Comparison of ENCODE assay signal across 10 mouse cellular contexts in genomic region chr17:68103346-68103745, GRCm38 (mm10).
DNase-seq lines count a peak whose midpoint lies in the region; ATAC-seq and TF ChIP-seq lines count a peak whose summit lies in the region.
"Had no signal": no experiment of that assay in that cellular context is flagged by ENCODE, and none has a peak within 500 bp of the region (broad histone marks: within the 10 kb centered on the region; RNA-seq: fewer than 3 reads in every experiment).

No protein-coding gene starts in this region.

- no peaks in the 10 kb centered on the region for H3K36me3 ChIP-seq in heart, adult 2 months (ENCODE audit: control insufficient read depth, insufficient read depth, low read length)
- H3K36me3 ChIP-seq in heart, embryonic 12.5 days: no peaks in the 10 kb centered on the region
- H3K36me3 ChIP-seq in heart, embryonic 16.5 days (ENCODE audit: control insufficient read depth, insufficient read depth): no peaks in the 10 kb centered on the region
- no peaks in the 10 kb centered on the region for H3K36me3 ChIP-seq in kidney, embryonic 15.5 days

- no peaks in the 10 kb centered on the region for H3K9me3 ChIP-seq in heart, embryonic 12.5 days (replicated peaks)
- no peaks in the 10 kb centered on the region for H3K9me3 ChIP-seq in heart, embryonic 16.5 days (replicated peaks; ENCODE audit: control insufficient read depth, low read length)
- H3K9me3 ChIP-seq in kidney, embryonic 15.5 days (replicated peaks): no peaks in the 10 kb centered on the region

- TF ChIP-seq EP300 in heart, adult 2 months (IDR thresholded peaks at IDR 0.05; ENCODE audit: insufficient read depth, low read depth, low read length): 0 out of 2 replicates have a peak, but pooled peaks have one; percentile 27

- H3K4me3 ChIP-seq in heart, adult 2 months: no peak overlapping the region
- H3K4me3 ChIP-seq in heart, embryonic 12.5 days: no peak overlapping the region
- no peak overlapping the region for H3K4me3 ChIP-seq in heart, embryonic 16.5 days (ENCODE audit: low read length)
- H3K4me3 ChIP-seq in kidney, embryonic 15.5 days (replicated peaks): no peak overlapping the region

- intact Hi-C loops in heart, adult 2 months (cut with DNase I): no loop called here

- H3K9ac ChIP-seq in heart, adult 2 months (ENCODE audit: low read depth, low read length): no peak overlapping the region
- no peak overlapping the region for H3K9ac ChIP-seq in heart, embryonic 12.5 days
- H3K9ac ChIP-seq in heart, embryonic 16.5 days (ENCODE audit: low read length): no peak overlapping the region
- no peak overlapping the region for H3K9ac ChIP-seq in kidney, embryonic 15.5 days

- WGBS in heart, adult 2 months: 29% methylated on average over 6 of the region's 6 CpGs
- 50% methylated on average over 6 of the region's 6 CpGs for WGBS in heart, embryonic 12.5 days
- WGBS in heart, embryonic 16.5 days: 54% methylated on average over 6 of the region's 6 CpGs
- 45% methylated on average over 6 of the region's 6 CpGs for WGBS in kidney, embryonic 15.5 days

- TF ChIP-seq POLR2A in heart, adult 2 months (IDR thresholded peaks at IDR 0.05; ENCODE audit: insufficient read depth, low read depth, low read length): no peak

- no peaks in the 10 kb centered on the region for H3K27me3 ChIP-seq in heart, adult 2 months (ENCODE audit: control insufficient read depth, insufficient read depth, low read length)
- no peaks in the 10 kb centered on the region for H3K27me3 ChIP-seq in heart, embryonic 12.5 days (replicated peaks)
- no peaks in the 10 kb centered on the region for H3K27me3 ChIP-seq in heart, embryonic 16.5 days (ENCODE audit: control insufficient read depth, insufficient read depth, low read length)
- H3K27me3 ChIP-seq in kidney, embryonic 15.5 days: no peaks in the 10 kb centered on the region

- no peak for ATAC-seq in heart, embryonic 12.5 days (ENCODE audit: insufficient number of reproducible peaks, low FRiP score)
- peak; percentile 79 for ATAC-seq in heart, embryonic 16.5 days (replicated peaks; ENCODE audit: extremely low read depth, insufficient read depth, low FRiP score)
- ATAC-seq in kidney, embryonic 15.5 days (replicated peaks; ENCODE audit: low FRiP score): peak; percentile 73
- ATAC-seq in granulocyte monocyte progenitor cell, adult 5-6 weeks (replicated peaks; ENCODE audit: poor library complexity, severe bottlenecking): no peak

- TF ChIP-seq CTCF in heart, adult 2 months (IDR thresholded peaks at IDR 0.05): no peak

- DNase-seq in heart, adult 2 months: peak; percentile 39 to 65
- peak; percentile 50 for DNase-seq in lung, postnatal 36 days
- DNase-seq in cerebellum, postnatal 14 days: no peak
- no peak for DNase-seq in layer of hippocampus, adult 9-11 months
- DNase-seq: adrenal gland, adult 8-10 months; cerebellum, adult 8-10 months had no signal

- H3K4me1 ChIP-seq in heart, adult 2 months (ENCODE audit: control insufficient read depth, insufficient read depth, low read length): peaks cover 3% of the 10 kb centered on the region
- 0 out of 2 replicates have a peak, but pooled peaks cover 5% of the 10 kb centered on the region for H3K4me1 ChIP-seq in heart, embryonic 12.5 days (replicated peaks)
- no peaks in the 10 kb centered on the region for H3K4me1 ChIP-seq in heart, embryonic 16.5 days (ENCODE audit: control insufficient read depth, insufficient read depth, low read length)
- no peaks in the 10 kb centered on the region for H3K4me1 ChIP-seq in kidney, embryonic 15.5 days

- no peak overlapping the region for H3K27ac ChIP-seq in heart, adult 2 months
- no peak overlapping the region for H3K27ac ChIP-seq in heart, embryonic 12.5 days (ENCODE audit: poor library complexity, severe bottlenecking)
- H3K27ac ChIP-seq in heart, embryonic 16.5 days (ENCODE audit: low read length): no peak overlapping the region; the same call in 1 of the 2 replicates
- no peak overlapping the region for H3K27ac ChIP-seq in kidney, embryonic 15.5 days

- H3K79me2 ChIP-seq in heart, adult 2 months (replicated peaks; ENCODE audit: control insufficient read depth, insufficient read depth, low read length): no peaks in the 10 kb centered on the region

- H3K4me2 ChIP-seq in heart, embryonic 12.5 days: no peak overlapping the region
- H3K4me2 ChIP-seq in heart, embryonic 16.5 days (ENCODE audit: low read depth, low read length): no peak overlapping the region
- H3K4me2 ChIP-seq in kidney, embryonic 15.5 days: no peak overlapping the region

Comparison
In these comparisons a context has a peak if more than half of its experiments do, and no peak if none do; other contexts are left out.
1. ATAC-seq: peak in heart, embryonic 16.5 days (single experiment) and kidney, embryonic 15.5 days (single experiment); none in heart, embryonic 12.5 days (single experiment) and granulocyte monocyte progenitor cell, adult 5-6 weeks (single experiment).
2. DNase-seq: peak in heart, adult 2 months (2 of 2) and lung, postnatal 36 days (single experiment); none in cerebellum, postnatal 14 days (0 of 2) and layer of hippocampus, adult 9-11 months (single experiment).